Mouse (Mus musculus) heart, adult 2 months (tissue): ENCODE measurements around the gene Itga8.

Experiments used
- CTCF ChIP-seq: fragments of 200-600 bp; IDR thresholded peaks from 2 replicates; pipeline ENCODE4 v1.8.1; 2022; ENCODE audit warnings: antibody characterized with exemption, mild to moderate bottlenecking, moderate library complexity
- POLR2A ChIP-seq: fragments of 200-500 bp; IDR thresholded peaks from 2 replicates; pipeline ENCODE4 v1.6.1; 2011; ENCODE audit warnings: mild to moderate bottlenecking, low read depth, low read length, control low read depth; ENCODE audit not compliant: insufficient read depth

- TF ChIP-seq POLR2A (no peak), CTCF (no peak)
Measured at GRCm38 (mm10) chr2:12153551-12153950, 148.2 kb downstream of the Itga8 start.
